Comparison of ENCODE assay signal across 14 mouse cellular contexts in the genomic region with DNA sequence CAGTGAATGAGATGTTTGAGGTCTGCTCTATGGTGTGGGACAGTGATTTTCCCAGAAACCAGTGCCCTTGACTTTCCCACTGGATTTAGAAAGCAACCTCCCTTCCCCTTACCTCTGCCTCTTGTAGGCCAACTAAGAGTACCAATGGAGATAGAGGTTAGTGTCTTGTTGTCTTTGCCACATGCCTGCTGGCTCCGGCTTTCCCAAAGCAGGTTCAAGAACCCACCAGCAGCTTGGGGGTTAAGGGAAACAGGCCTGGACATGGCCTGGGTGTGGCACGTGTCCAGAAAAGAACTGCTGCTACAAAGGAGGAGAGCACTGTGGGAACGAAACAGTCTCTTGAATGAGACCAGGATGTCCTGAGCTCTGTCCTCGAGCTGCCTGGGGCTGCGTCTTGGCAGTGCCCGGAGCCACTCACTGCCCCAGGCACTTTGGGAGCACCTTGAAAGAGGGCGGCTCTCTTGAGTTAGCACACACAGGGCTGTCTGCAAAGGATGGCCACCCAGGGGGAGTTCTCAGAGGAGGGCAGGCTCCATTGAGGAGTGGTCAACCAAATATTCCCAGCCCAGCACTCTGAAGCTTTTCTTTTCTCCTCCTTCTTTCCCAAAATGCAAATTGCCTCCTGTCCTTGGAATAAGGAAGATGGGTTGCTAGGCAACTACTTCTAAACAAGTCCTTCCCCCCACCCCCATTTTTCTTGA.
DNase-seq lines count a peak whose midpoint lies in the region; ATAC-seq lines count a peak whose summit lies in the region.
"Had no signal": no experiment of that assay in that cellular context is flagged by ENCODE, and none has a peak within 500 bp of the region (broad histone marks: within the 10 kb centered on the region; RNA-seq: fewer than 3 reads in every experiment).

No protein-coding gene starts in this region.

- H3K9ac ChIP-seq in neural tube, embryonic 11.5 days (ENCODE audit: low read length): no peak overlapping the region
- H3K9ac ChIP-seq in forebrain, embryonic 16.5 days (replicated peaks; ENCODE audit: low read depth, low read length): no peak overlapping the region
- no peak overlapping the region for H3K9ac ChIP-seq in neural tube, embryonic 13.5 days
- H3K9ac ChIP-seq: limb, embryonic 15.5 days; neural tube, embryonic 12.5 days had no signal

- ATAC-seq in neural tube, embryonic 11.5 days (ENCODE audit: insufficient read depth, low FRiP score, low TSS enrichment): peak; percentile 69
- ATAC-seq in forebrain, embryonic 16.5 days: peak; percentile 80
- 0 out of 2 replicates have a peak, but pooled peaks have one; percentile 19 for ATAC-seq in neural tube, embryonic 13.5 days (ENCODE audit: low read depth)

- H3K36me3 ChIP-seq in neural tube, embryonic 11.5 days (ENCODE audit: control insufficient read depth, insufficient read depth, low read length): no peaks in the 10 kb centered on the region
- H3K36me3 ChIP-seq in forebrain, embryonic 16.5 days (ENCODE audit: control insufficient read depth, insufficient read depth): no peaks in the 10 kb centered on the region
- no peaks in the 10 kb centered on the region for H3K36me3 ChIP-seq in neural tube, embryonic 13.5 days
- H3K36me3 ChIP-seq: limb, embryonic 15.5 days; neural tube, embryonic 12.5 days had no signal

- H3K27me3 ChIP-seq in neural tube, embryonic 11.5 days (ENCODE audit: control insufficient read depth, insufficient read depth, low read length): no peaks in the 10 kb centered on the region
- no peaks in the 10 kb centered on the region for H3K27me3 ChIP-seq in forebrain, embryonic 16.5 days (replicated peaks; ENCODE audit: control insufficient read depth, insufficient read depth, low read length)
- no peaks in the 10 kb centered on the region for H3K27me3 ChIP-seq in neural tube, embryonic 13.5 days

- H3K4me3 ChIP-seq in neural tube, embryonic 11.5 days (ENCODE audit: low read depth, low read length): no peak overlapping the region
- H3K4me3 ChIP-seq in forebrain, embryonic 16.5 days (replicated peaks; ENCODE audit: low read length): no peak overlapping the region
- H3K4me3 ChIP-seq in neural tube, embryonic 13.5 days: no peak overlapping the region
- H3K4me3 ChIP-seq: limb, embryonic 15.5 days; neural tube, embryonic 12.5 days had no signal

- no peak overlapping the region for H3K27ac ChIP-seq in neural tube, embryonic 11.5 days (ENCODE audit: low read depth, low read length)
- H3K27ac ChIP-seq in forebrain, embryonic 16.5 days (ENCODE audit: low read length): no peak overlapping the region
- 0 out of 2 replicates have a peak overlapping the region, but pooled peaks have one; percentile 28 for H3K27ac ChIP-seq in neural tube, embryonic 13.5 days (replicated peaks)
- H3K27ac ChIP-seq: limb, embryonic 15.5 days; neural tube, embryonic 12.5 days had no signal

- H3K9me3 ChIP-seq in neural tube, embryonic 11.5 days (ENCODE audit: control insufficient read depth, low read length): no peaks in the 10 kb centered on the region
- H3K9me3 ChIP-seq in forebrain, embryonic 16.5 days (ENCODE audit: control insufficient read depth, low read length): no peaks in the 10 kb centered on the region
- no peaks in the 10 kb centered on the region for H3K9me3 ChIP-seq in neural tube, embryonic 13.5 days
- H3K9me3 ChIP-seq: limb, embryonic 15.5 days; neural tube, embryonic 12.5 days had no signal

- H3K4me2 ChIP-seq in neural tube, embryonic 11.5 days (ENCODE audit: low read depth): no peak overlapping the region
- H3K4me2 ChIP-seq in forebrain, embryonic 16.5 days (ENCODE audit: low read length): no peak overlapping the region
- H3K4me2 ChIP-seq in neural tube, embryonic 13.5 days: no peak overlapping the region
- H3K4me2 ChIP-seq: limb, embryonic 15.5 days; neural tube, embryonic 12.5 days had no signal

- intact Hi-C loops in heart, postnatal 36 days (cut with DNase I): loop anchor here (10.0 kb wide), 1 partner anchor 285 kb away; no protein-coding TSS in a partner anchor

- H3K4me1 ChIP-seq in neural tube, embryonic 11.5 days (ENCODE audit: control insufficient read depth, insufficient read depth, low read length): no peaks in the 10 kb centered on the region
- peaks cover 2% of the 10 kb centered on the region; the same call in 1 of the 2 replicates for H3K4me1 ChIP-seq in forebrain, embryonic 16.5 days (replicated peaks; ENCODE audit: control insufficient read depth, insufficient read depth, low read length)
- H3K4me1 ChIP-seq in neural tube, embryonic 13.5 days (replicated peaks): peaks cover 10% of the 10 kb centered on the region
- H3K4me1 ChIP-seq: limb, embryonic 15.5 days had no signal

- WGBS in neural tube, embryonic 11.5 days: 54% methylated on average over 7 of the region's 7 CpGs
- 13% methylated on average over 7 of the region's 7 CpGs for WGBS in forebrain, embryonic 16.5 days
- 37% methylated on average over 7 of the region's 7 CpGs for WGBS in neural tube, embryonic 13.5 days

- DNase-seq in neural tube, embryonic 11.5 days (ENCODE audit: low spot score): no peak
- no peak for DNase-seq in neural tube, embryonic 10.5 days (ENCODE audit: extremely low spot score, low spot score)
- peak; percentile 46 to 66 for DNase-seq in layer of hippocampus, adult 8-10 months (ENCODE audit: low spot score in 2 of 2)
- no peak for DNase-seq in lung, postnatal 4 days
- DNase-seq in heart, postnatal 36 days: no peak
- DNase-seq: gastrocnemius, postnatal 25 days; heart, postnatal 14 days; kidney, postnatal 10 days; lung, postnatal 36 days; spleen, adult 18-20 months had no signal

Comparison
In these comparisons a context has a peak if more than half of its experiments do, and no peak if none do; other contexts are left out.
1. ATAC-seq: peak in every context shown above with its lines; median percentile 80 in forebrain, embryonic 16.5 days; 69 in neural tube, embryonic 11.5 days; 19 in neural tube, embryonic 13.5 days.
2. DNase-seq: peak in layer of hippocampus, adult 8-10 months (2 of 2); none in neural tube, embryonic 11.5 days (single experiment), neural tube, embryonic 10.5 days (single experiment), lung, postnatal 4 days (0 of 2) and heart, postnatal 36 days (0 of 2).